Mouse (Mus musculus) CH12.LX (cell line): ENCODE data around the gene Akap1. TPM values are rescaled to one million over a fixed set of nuclear protein-coding genes. Genes with fewer than 3 reads are reported as not detected.

Source experiments
- DNase-seq: peaks from one replicate; pipeline ENCODE4 v3.0.0-alpha.2; 2013; ENCODE audit errors: extremely low read depth
- H3K27ac ChIP-seq: 2 replicates; pipeline ENCODE4 v1.5.1; 2012; ENCODE audit warnings: low read depth, mild to moderate bottlenecking, control low read depth, moderate library complexity; ENCODE audit not compliant: insufficient read depth
- H3K27me3 ChIP-seq: replicated peaks from 2 replicates; pipeline ENCODE3; 2012; ENCODE audit warnings: inconsistent platforms
- H3K36me3 ChIP-seq, 2 experiments: replicated peaks in 1 of 2; 2 replicates each; pipeline versions ENCODE3 to v1.6.1; 2012; ENCODE audit warnings: inconsistent platforms in 1 of 2, low read length in 1 of 2, mild to moderate bottlenecking in 1 of 2, mixed read lengths in 1 of 2, moderate library complexity in 1 of 2; ENCODE audit not compliant: control insufficient read depth in 1 of 2, insufficient read depth in 1 of 2
- H3K4me1 ChIP-seq, 2 experiments: 2 replicates each; pipeline ENCODE4 v1.6.1; 2012; ENCODE audit warnings: inconsistent platforms in 1 of 2, moderate library complexity in 1 of 2; ENCODE audit not compliant: insufficient read depth in 2 of 2, control insufficient read depth in 1 of 2
- H3K4me2 ChIP-seq: 2 replicates; pipeline ENCODE4 v1.6.1; 2012; ENCODE audit warnings: low read depth, mild to moderate bottlenecking, control low read depth; ENCODE audit not compliant: poor library complexity, insufficient read depth, severe bottlenecking
- H3K4me3 ChIP-seq, 3 experiments: fragments of 150-350 bp in 1 of 3; sonication (generic) in 1 of 3; replicated peaks in 1 of 3; 2 replicates each; pipeline versions ENCODE3 to v1.5.1; 2011 to 2012; ENCODE audit warnings: low read depth in 2 of 3, low read length in 2 of 3, mild to moderate bottlenecking in 2 of 3, moderate library complexity in 2 of 3, control low read depth in 1 of 3, improper control_type of control experiment in 1 of 3, inconsistent platforms in 1 of 3, mixed read lengths in 1 of 3; ENCODE audit not compliant: poor library complexity in 1 of 3
- H3K79me2 ChIP-seq: replicated peaks from 2 replicates; pipeline ENCODE4 v1.6.1; 2012; ENCODE audit warnings: mild to moderate bottlenecking, moderate library complexity; ENCODE audit not compliant: control insufficient read depth, poor library complexity, insufficient read depth, severe bottlenecking; ENCODE audit errors: extremely low read depth
- H3K9ac ChIP-seq: 2 replicates; pipeline ENCODE4 v1.6.1; 2012; ENCODE audit warnings: low read depth, mild to moderate bottlenecking, control low read depth, moderate library complexity; ENCODE audit not compliant: insufficient read depth
- H3K9me3 ChIP-seq: replicated peaks from 2 replicates; pipeline ENCODE3; 2012; ENCODE audit warnings: low read length, inconsistent platforms, mixed read lengths
- BHLHE40 ChIP-seq: IDR thresholded peaks from 2 replicates; pipeline ENCODE4 v1.6.1; 2011; ENCODE audit warnings: mild to moderate bottlenecking, low read depth, low read length, improper control_type of control experiment
- CTCF ChIP-seq, 2 experiments: IDR thresholded peaks in 1 of 2; conservative IDR thresholded peaks in 1 of 2; 2 replicates each; pipeline ENCODE4 v1.5.1; 2011 to 2012; ENCODE audit warnings: low read depth in 2 of 2, low read length in 2 of 2, improper control_type of control experiment in 1 of 2, inconsistent platforms in 1 of 2, mild to moderate bottlenecking in 1 of 2, moderate library complexity in 1 of 2
- E2F4 ChIP-seq: IDR thresholded peaks from 2 replicates; pipeline ENCODE4 v1.6.1; 2011; ENCODE audit warnings: low read depth, low read length, improper control_type of control experiment; ENCODE audit not compliant: insufficient replicate concordance
- EP300 ChIP-seq: IDR thresholded peaks from 2 replicates; pipeline ENCODE4 v1.6.1; 2011; ENCODE audit warnings: low read length, improper control_type of control experiment
- HCFC1 ChIP-seq: IDR thresholded peaks from 2 replicates; pipeline ENCODE4 v1.6.1; 2012; ENCODE audit warnings: low read depth, mild to moderate bottlenecking, inconsistent platforms, low read length, improper control_type of control experiment
- JUN ChIP-seq: IDR thresholded peaks from 2 replicates; pipeline ENCODE4 v1.6.1; 2011; ENCODE audit warnings: low read depth, mild to moderate bottlenecking, low read length, improper control_type of control experiment, moderate library complexity; ENCODE audit not compliant: insufficient read depth
- JUND ChIP-seq: conservative IDR thresholded peaks from 2 replicates; pipeline ENCODE4 v1.6.1; 2011; ENCODE audit warnings: low read depth, low read length, improper control_type of control experiment
- MAX ChIP-seq: IDR thresholded peaks from 2 replicates; pipeline ENCODE4 v1.6.1; 2011; ENCODE audit warnings: low read length, improper control_type of control experiment
- MEF2A ChIP-seq: IDR thresholded peaks from 2 replicates; pipeline ENCODE4 v1.6.1; 2014; ENCODE audit warnings: low read depth, mild to moderate bottlenecking, inconsistent platforms, low read length, improper control_type of control experiment, borderline replicate concordance
- POLR2A ChIP-seq: IDR thresholded peaks from 2 replicates; pipeline ENCODE4 v1.6.1; 2011; ENCODE audit warnings: low read depth, mild to moderate bottlenecking, improper control_type of control experiment, low read length
- POLR2AphosphoS2 ChIP-seq: IDR thresholded peaks from 2 replicates; pipeline ENCODE4 v1.6.1; 2011; ENCODE audit warnings: low read depth, low read length, improper control_type of control experiment
- RAD21 ChIP-seq: IDR thresholded peaks from 2 replicates; pipeline ENCODE4 v1.6.1; 2011; ENCODE audit warnings: low read depth, mild to moderate bottlenecking, low read length, improper control_type of control experiment, moderate library complexity
- SIN3A ChIP-seq: IDR thresholded peaks from 2 replicates; pipeline ENCODE4 v1.6.1; 2012; ENCODE audit warnings: low read length, improper control_type of control experiment, inconsistent platforms
- SMC3 ChIP-seq: IDR thresholded peaks from 2 replicates; pipeline ENCODE4 v1.6.1; 2011; ENCODE audit warnings: low read depth, low read length, improper control_type of control experiment
- TBP ChIP-seq: conservative IDR thresholded peaks from 2 replicates; pipeline ENCODE4 v1.6.1; 2011; ENCODE audit warnings: low read depth, low read length, improper control_type of control experiment
- TCF12 ChIP-seq: IDR thresholded peaks from 2 replicates; pipeline ENCODE4 v1.6.1; 2014; ENCODE audit warnings: low read depth, mild to moderate bottlenecking, inconsistent platforms, low read length, improper control_type of control experiment
- ZC3H11A ChIP-seq: IDR thresholded peaks from 2 replicates; pipeline ENCODE4 v1.6.1; 2012; ENCODE audit warnings: low read depth, mild to moderate bottlenecking, inconsistent platforms, low read length, improper control_type of control experiment
- ZMIZ1 ChIP-seq: IDR thresholded peaks from 2 replicates; pipeline ENCODE4 v1.6.1; 2012; ENCODE audit warnings: low read depth, mild to moderate bottlenecking, inconsistent platforms, low read length, improper control_type of control experiment
- ZNF384 ChIP-seq: IDR thresholded peaks from 2 replicates; pipeline ENCODE4 v1.6.1; 2012; ENCODE audit warnings: low read depth, low read length, improper control_type of control experiment, inconsistent platforms
- dilution Hi-C: fragments of 300-500 bp; cut with MboI; formaldehyde crosslinking; loops from 2 replicates; pipeline ENCODE4 v1.14.3; 2020; ENCODE audit warnings: low sequenced_read_pairs; ENCODE audit not compliant: extremely low pct_unique_long_range_greater_than_20kb, extremely low pct_ligation_motif_present
- in situ Hi-C: fragments of 300-500 bp; cut with MboI; formaldehyde crosslinking; loops from 3 replicates; pipeline ENCODE4 v1.14.3; 2019; ENCODE audit warnings: low sequenced_read_pairs, low pct_ligation_motif_present, low pct_unique_long_range_greater_than_20kb, mixed read lengths
- polyA plus RNA-seq: library from polyadenylated mRNA; unstranded; fragments of >175 nt; gene quantifications from 2 replicates; pipeline ENCODE4 v1.2.1, GENCODE M21; 2012; ENCODE audit warnings: low read depth; ENCODE audit not compliant: insufficient read length
- total RNA-seq, 2 experiments: library from RNA; depleted of rRNA; stranded (reverse); fragments of 300-350 nt in 1 of 2; fragments of >200 nt in 1 of 2; gene quantifications; 2 replicates each; pipeline ENCODE4 v1.2.3; 2012 to 2014

The Akap1 gene
- total and polyA plus RNA-seq, 3 experiments = 46.4 to 54.8 (median 51.6) TPM

GRCm38 (mm10) chr11:88834134-88834533, 30.3 kb downstream of the Akap1 start:
- peaks cover 66 to 95% of the 10 kb centered on the region in 2 experiments for H3K36me3 ChIP-seq
- dilution Hi-C loops = no loop called here

GRCm38 (mm10) chr11:88833099-88833498, 31.3 kb downstream of the Akap1 start:
- Histone ChIP-seq H3K27me3 (no peaks in the 10 kb centered on the region), H3K9ac (no peak overlapping the region), H3K4me3 (no peak overlapping the region), H3K79me2 (no peaks in the 10 kb centered on the region), H3K27ac (no peak overlapping the region), H3K4me1 (no peaks in the 10 kb centered on the region), H3K36me3 (peaks cover 58 to 85% of the 10 kb centered on the region in 2 experiments), H3K9me3 (no peaks in the 10 kb centered on the region), H3K4me2 (no peak overlapping the region)
- no peak for DNase-seq
- dilution Hi-C loops = no loop called here
- in situ Hi-C loops = no loop called here
- TF ChIP-seq E2F4 (no peak), MAX (no peak), MEF2A (no peak), ZNF384 (no peak), JUND (no peak), SIN3A (no peak), HCFC1 (no peak), ZMIZ1 (no peak), TCF12 (no peak), POLR2AphosphoS2 (no peak), ZC3H11A (no peak), BHLHE40 (no peak)

More at GRCm38 (mm10) chr11:88834134-88834533, 30.3 kb downstream of the Akap1 start:
- H3K4me1 ChIP-seq = no peaks in the 10 kb centered on the region
- H3K27ac ChIP-seq = no peak overlapping the region
- in situ Hi-C loops = no loop called here
- no peaks in the 10 kb centered on the region for H3K27me3 ChIP-seq
- H3K9ac ChIP-seq = no peak overlapping the region
- TF ChIP-seq EP300 = no peak
- no peak overlapping the region for H3K4me2 ChIP-seq
- no peak overlapping the region for H3K4me3 ChIP-seq
- no peaks in the 10 kb centered on the region for H3K9me3 ChIP-seq
- H3K79me2 ChIP-seq = no peaks in the 10 kb centered on the region
- DNase-seq = no peak

GRCm38 (mm10) chr11:88830257-88830804, 34.1 kb downstream of the Akap1 start:
- H3K79me2 ChIP-seq = no peaks in the 10 kb centered on the region
- peak; percentile 65 for DNase-seq
- H3K9ac ChIP-seq = no peak overlapping the region
- no peaks in the 10 kb centered on the region for H3K4me1 ChIP-seq
- no peaks in the 10 kb centered on the region for H3K27me3 ChIP-seq
- no peak overlapping the region for H3K4me3 ChIP-seq
- H3K9me3 ChIP-seq = no peaks in the 10 kb centered on the region
- in situ Hi-C loops = no loop called here
- H3K36me3 ChIP-seq = peaks cover 37 to 58% of the 10 kb centered on the region in 2 experiments
- TF ChIP-seq CTCF (conservative IDR thresholded peaks at IDR 0.05 in 1 of 2, IDR thresholded peaks at IDR 0.05 in 1 of 2; ENCODE audit: low read depth in 2 of 2, low read length in 2 of 2) = peak; percentile 59 to 79
- peak; percentile 61 for TF ChIP-seq RAD21
- peak; percentile 79 for TF ChIP-seq SMC3
- no peak for TF ChIP-seq JUN
- 0 out of 2 replicates have a peak, but pooled peaks have one; percentile 22 for TF ChIP-seq POLR2A
- no peak for TF ChIP-seq TBP
- peak; percentile 22; the same call in 1 of the 2 replicates for TF ChIP-seq ZC3H11A
- no peak overlapping the region for H3K4me2 ChIP-seq
- H3K27ac ChIP-seq = no peak overlapping the region
- dilution Hi-C loops = no loop called here
